Mouse (Mus musculus) liver, adult 2 months (tissue): ENCODE measurements around the gene Kcnq4. TPM values are rescaled to one million over a fixed set of nuclear protein-coding genes. Genes with fewer than 3 reads are reported as not detected.

Experiments used
- DNase-seq: peaks from one replicate; pipeline ENCODE4 v3.0.0-alpha.2; 2011; ENCODE audit warnings: low read depth, low spot score; ENCODE audit errors: extremely low read depth
- H3K27ac ChIP-seq: fragments of 200-500 bp; replicated peaks from 2 replicates; pipeline ENCODE4 v1.5.1; 2012; ENCODE audit warnings: low read depth, mild to moderate bottlenecking, control low read depth, inconsistent platforms, low read length; ENCODE audit not compliant: insufficient read depth
- H3K27me3 ChIP-seq: fragments of 200-500 bp; 2 replicates; pipeline ENCODE4 v1.6.1; 2012; ENCODE audit warnings: mild to moderate bottlenecking, moderate library complexity, low read length, inconsistent platforms; ENCODE audit not compliant: control insufficient read depth, insufficient read depth
- H3K36me3 ChIP-seq: fragments of 200-500 bp; 2 replicates; pipeline ENCODE4 v1.6.1; 2012; ENCODE audit warnings: low read length, inconsistent platforms; ENCODE audit not compliant: control insufficient read depth, insufficient read depth
- H3K4me1 ChIP-seq: fragments of 200-500 bp; 2 replicates; pipeline ENCODE4 v1.6.1; 2011; ENCODE audit warnings: low read length; ENCODE audit not compliant: control insufficient read depth, insufficient read depth
- H3K4me3 ChIP-seq: fragments of 200-500 bp; 2 replicates; pipeline ENCODE4 v1.5.1; 2011; ENCODE audit warnings: low read depth, mild to moderate bottlenecking, control low read depth, low read length, moderate library complexity; ENCODE audit not compliant: insufficient read depth
- H3K79me2 ChIP-seq: fragments of 200-500 bp; 2 replicates; pipeline ENCODE4 v1.6.1; 2012; ENCODE audit warnings: inconsistent platforms, mild to moderate bottlenecking, low read length, moderate library complexity; ENCODE audit not compliant: control insufficient read depth, insufficient read depth
- H3K9ac ChIP-seq: fragments of 200-500 bp; 2 replicates; pipeline ENCODE4 v1.6.1; 2012; ENCODE audit warnings: low read depth, mild to moderate bottlenecking, control low read depth, inconsistent platforms, low read length
- CTCF ChIP-seq: fragments of 200-500 bp; IDR thresholded peaks from 2 replicates; pipeline ENCODE4 v1.5.1; 2011; ENCODE audit warnings: low read depth, low read length, control low read depth
- POLR2A ChIP-seq: fragments of 200-500 bp; IDR thresholded peaks from 2 replicates; pipeline ENCODE4 v1.6.1; 2011; ENCODE audit warnings: low read length, control low read depth; ENCODE audit not compliant: insufficient read depth; ENCODE audit errors: extremely low read depth
- WGBS: fragments of 180-500 bp; shearing (Covaris S2); methylation state at CpG from one replicate; pipeline ENCODE4 v1.1.7; 2018; 5-methylcytosine and 5-hydroxymethylcytosine counted together
- polyA plus RNA-seq: library from polyadenylated mRNA; depleted of rRNA; stranded (reverse); fragments of >200 nt; gene quantifications from 2 replicates; pipeline ENCODE4 v1.2.3, GENCODE M21; 2012
- total RNA-seq: library from RNA; depleted of rRNA; stranded (reverse); fragments of >200 nt; gene quantifications from 2 replicates; pipeline ENCODE4 v1.2.3, GENCODE M21; 2014

Gene Kcnq4
- total and polyA plus RNA-seq, 2 experiments = 0.28 to 0.57 TPM

DNA sequence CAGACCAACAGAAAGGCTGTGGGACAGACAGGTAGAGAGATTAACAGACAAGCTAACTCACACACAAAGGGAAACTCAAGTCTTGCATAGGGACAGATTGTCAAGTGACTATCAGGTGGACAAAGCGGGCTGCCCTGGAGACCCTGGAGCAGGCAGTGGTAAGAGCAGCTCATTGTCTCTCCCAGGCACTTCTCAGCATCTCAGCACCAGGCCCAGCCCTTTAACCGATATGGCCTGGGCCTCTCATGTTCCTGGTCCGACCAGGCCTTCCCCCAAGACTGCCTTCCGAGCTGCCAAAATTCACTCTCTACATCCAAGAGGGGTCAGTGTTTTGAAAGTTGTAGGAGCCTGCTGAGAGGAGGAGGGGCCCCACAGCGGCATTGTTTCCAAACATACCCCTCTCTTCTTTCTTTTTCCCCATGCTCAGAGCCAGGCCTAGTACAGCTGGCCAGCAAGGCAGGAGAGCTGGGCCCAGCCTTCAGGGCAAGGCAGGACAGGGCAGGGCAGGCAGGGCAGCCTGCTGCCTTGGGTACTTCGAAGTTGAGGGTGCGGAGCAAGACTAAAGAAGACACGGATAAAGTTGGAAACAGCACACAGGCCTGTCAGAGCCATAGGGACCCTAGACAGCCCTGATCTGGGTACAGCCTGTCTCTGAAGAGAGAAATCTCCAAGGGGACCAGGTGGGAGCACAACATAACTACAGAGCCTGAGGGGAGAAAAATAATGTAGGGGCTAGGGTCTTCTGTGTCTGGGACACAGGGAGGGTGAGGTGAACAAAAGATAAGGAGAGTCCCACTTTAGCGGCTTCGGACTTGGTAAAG lies 2.5 kb downstream of the Kcnq4 start:
- H3K4me1 ChIP-seq = 0 out of 2 replicates have a peak, but pooled peaks cover 2% of the 10 kb centered on the region
- peaks cover 6% of the 10 kb centered on the region; the same call in 1 of the 2 replicates for H3K27me3 ChIP-seq
- no peaks in the 10 kb centered on the region for H3K36me3 ChIP-seq
- peak overlapping the region; percentile 55 for H3K4me3 ChIP-seq
- H3K9ac ChIP-seq = no peak overlapping the region; the same call in 1 of the 2 replicates
- H3K79me2 ChIP-seq = no peaks in the 10 kb centered on the region
- 76% methylated on average over 10 of the region's 10 CpGs for WGBS
- 0 out of 2 replicates have a peak overlapping the region, but pooled peaks have one; percentile 11 for H3K27ac ChIP-seq
- TF ChIP-seq POLR2A = no peak
- no peak for TF ChIP-seq CTCF
- no peak for DNase-seq

DNA sequence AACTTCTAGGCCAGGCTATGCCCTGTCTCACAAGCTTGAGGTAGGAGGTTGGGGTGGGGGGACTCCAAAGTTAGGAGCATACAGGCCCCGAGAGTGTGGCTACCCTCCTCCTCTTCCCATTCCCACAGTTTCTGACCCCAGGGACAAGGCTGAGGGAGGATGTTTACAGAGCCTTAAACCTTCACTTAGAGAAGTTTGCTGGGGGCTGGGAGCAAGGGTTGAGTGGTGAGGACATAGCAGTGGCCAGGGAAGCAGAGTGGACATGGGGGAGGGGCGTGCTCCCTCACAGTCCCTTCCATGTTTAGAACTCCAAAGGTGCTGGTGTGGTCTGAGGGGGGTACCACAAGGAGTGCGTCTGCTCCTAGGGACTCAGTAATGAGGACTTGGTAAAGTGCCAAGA lies 4.8 kb downstream of the Kcnq4 start:
- H3K9ac ChIP-seq = no peak overlapping the region
- no peak overlapping the region for H3K27ac ChIP-seq
- no peak for TF ChIP-seq CTCF
- no peak for TF ChIP-seq POLR2A
- DNase-seq = no peak
- 76% methylated on average over 3 of the region's 3 CpGs for WGBS
- no peaks in the 10 kb centered on the region for H3K79me2 ChIP-seq
- H3K4me1 ChIP-seq = 0 out of 2 replicates have a peak, but pooled peaks cover 2% of the 10 kb centered on the region
- peaks cover 4% of the 10 kb centered on the region; the same call in 1 of the 2 replicates for H3K27me3 ChIP-seq
- H3K4me3 ChIP-seq = no peak overlapping the region
- H3K36me3 ChIP-seq = no peaks in the 10 kb centered on the region

- no peak for TF ChIP-seq POLR2A
- no peak for TF ChIP-seq CTCF
- no peaks in the 10 kb centered on the region for H3K79me2 ChIP-seq
- no peaks in the 10 kb centered on the region for H3K4me1 ChIP-seq
- DNase-seq = no peak
- H3K36me3 ChIP-seq = no peaks in the 10 kb centered on the region
- H3K27ac ChIP-seq = no peak overlapping the region
- no peak overlapping the region for H3K9ac ChIP-seq
- WGBS = 80% methylated on average over 6 of the region's 6 CpGs
- H3K4me3 ChIP-seq = no peak overlapping the region
- H3K27me3 ChIP-seq = no peaks in the 10 kb centered on the region
These were observed 7.1 kb downstream of the Kcnq4 start for GRCm38 (mm10) chr4:120741303-120741702.

DNA sequence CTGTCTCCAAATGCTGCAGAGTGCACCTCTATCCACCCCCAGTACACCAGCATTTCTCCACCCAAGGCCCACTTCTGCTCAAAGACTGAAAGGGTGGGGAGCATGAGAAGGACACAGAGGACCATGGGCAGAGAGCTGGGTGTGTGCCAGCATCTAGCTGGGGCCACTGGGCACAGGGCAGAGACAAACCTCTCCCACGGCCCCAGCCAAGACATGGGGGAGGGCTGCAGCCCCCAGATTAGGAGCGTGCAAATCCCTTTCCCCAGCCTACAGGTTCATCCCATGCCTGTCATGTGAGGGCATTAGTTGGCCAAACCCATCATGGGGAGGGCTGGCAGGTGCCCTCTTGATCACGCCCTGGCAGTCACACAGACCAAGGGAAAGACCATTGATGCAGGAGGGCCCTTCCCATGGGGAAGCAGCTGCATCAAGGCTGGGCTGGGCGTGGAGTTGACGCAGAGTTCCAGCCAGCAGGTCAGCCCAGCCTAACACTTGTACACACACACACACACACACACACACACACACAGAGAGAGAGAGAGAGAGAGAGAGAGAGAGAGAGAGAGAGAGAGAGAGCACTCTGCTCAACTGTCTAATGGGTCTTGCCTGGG lies 14.3 kb downstream of the Kcnq4 start:
- no peak for DNase-seq
- WGBS = 85% methylated on average over 5 of the region's 5 CpGs
- Histone ChIP-seq H3K9ac (no peak overlapping the region), H3K36me3 (no peaks in the 10 kb centered on the region), H3K4me3 (no peak overlapping the region), H3K4me1 (peaks cover 7% of the 10 kb centered on the region; the same call in 1 of the 2 replicates), H3K27me3 (0 out of 2 replicates have a peak, but pooled peaks cover 5% of the 10 kb centered on the region), H3K27ac (no peak overlapping the region), H3K79me2 (no peaks in the 10 kb centered on the region)
- no peak for TF ChIP-seq CTCF
- TF ChIP-seq POLR2A = no peak

GRCm38 (mm10) chr4:120732737-120733136 lies 15.7 kb downstream of the Kcnq4 start:
- H3K79me2 ChIP-seq = no peaks in the 10 kb centered on the region
- no peak overlapping the region for H3K27ac ChIP-seq
- no peaks in the 10 kb centered on the region for H3K36me3 ChIP-seq
- H3K4me3 ChIP-seq = no peak overlapping the region
- no peak overlapping the region for H3K9ac ChIP-seq
- peaks cover 7% of the 10 kb centered on the region; the same call in 1 of the 2 replicates for H3K4me1 ChIP-seq
- WGBS = 88% methylated on average over 6 of the region's 6 CpGs
- no peak for TF ChIP-seq CTCF
- TF ChIP-seq POLR2A = no peak
- 0 out of 2 replicates have a peak, but pooled peaks cover 5% of the 10 kb centered on the region for H3K27me3 ChIP-seq
- no peak for DNase-seq
